Mouse (Mus musculus) heart, adult 9 months (tissue): ENCODE data around the gene Gm7324.
"Not testable (repeated sequence)": the region's sequence is repeated elsewhere in the genome, so short reads cannot be mapped to it uniquely, and the experiment has no call there.

Source experiments
- DNase-seq, 2 experiments: peaks; one replicate each; pipeline ENCODE4 v3.0.0; 2022; ENCODE audit warnings: low spot score in 2 of 2

The Gm7324 gene

DNA sequence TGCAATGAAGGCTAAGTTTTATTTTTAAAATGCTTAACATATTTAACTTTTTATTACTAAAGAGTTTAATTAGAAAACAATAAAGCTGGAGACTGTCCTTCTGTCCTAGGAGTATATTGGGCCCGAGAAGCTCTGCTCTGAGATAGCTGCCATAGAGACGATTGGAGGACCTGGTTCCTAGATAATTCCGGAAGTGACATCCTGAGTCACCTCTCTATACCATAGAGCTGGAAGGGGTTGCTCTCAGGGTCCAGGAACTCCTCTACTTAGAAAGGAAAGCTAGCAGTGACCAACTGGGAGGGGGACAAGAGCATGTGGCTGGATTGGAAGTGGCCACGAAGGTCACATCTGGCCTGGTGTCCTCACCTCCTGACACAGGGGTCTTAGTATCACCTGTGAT, at the start of gene Gm7324:
Gene Gm7324 (plus strand): TSS at position 208 of the 400 bp plus-strand sequence.
- not testable (repeated sequence) for DNase-seq

DNA sequence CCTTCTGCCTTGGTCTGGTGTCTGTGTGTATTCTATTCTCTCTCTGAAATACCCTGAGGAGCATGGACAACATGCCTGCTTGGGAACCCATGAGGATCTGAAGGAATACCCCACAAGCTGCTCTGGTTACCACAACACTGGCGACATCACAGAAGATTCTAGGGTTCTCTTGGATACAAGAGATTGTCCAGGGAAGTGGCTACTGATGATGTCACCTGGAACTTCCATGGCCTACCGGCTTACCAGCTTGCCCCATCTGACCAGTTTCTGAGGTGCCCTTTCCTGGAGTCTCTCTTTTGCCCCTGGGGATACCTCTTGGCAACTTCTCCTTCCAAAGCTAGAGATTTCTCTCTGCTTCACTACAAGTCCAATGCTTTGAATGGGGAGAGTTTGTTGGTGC, 20.5 kb upstream of the Gm7324 start, which contains the start of gene Gm8165:
Gene Gm8165 (minus strand): TSS at position 101 of the 400 bp plus-strand sequence.
- not testable (repeated sequence) for DNase-seq

- DNase-seq, result not testable (repeated sequence)
Measured at GRCm38 (mm10) chr14:43727385-43727784, 29.8 kb downstream of the Gm7324 start, which contains the start of gene Gm16506. Gene Gm16506, minus strand, starts transcription at chr14:43727485.

DNA sequence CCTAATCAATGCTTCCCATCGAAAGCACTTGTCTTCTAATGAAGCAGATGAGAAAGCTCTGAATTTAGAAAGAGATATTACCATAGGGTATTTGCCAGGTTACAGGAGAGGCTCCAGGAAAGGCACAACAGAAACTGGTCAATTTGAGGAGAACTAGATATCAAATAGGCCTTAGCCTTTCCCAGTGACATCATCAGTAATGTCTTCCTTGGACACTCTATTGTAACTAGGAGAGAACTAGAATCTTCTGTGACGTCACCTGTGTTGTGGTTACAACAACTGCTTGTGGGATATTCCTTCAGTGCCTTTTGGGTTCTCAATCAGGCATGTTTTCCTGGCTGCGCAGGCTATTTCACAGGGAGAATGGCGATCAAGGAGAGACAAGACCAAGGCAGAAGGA, 49.9 kb downstream of the Gm7324 start, which contains the start of gene Gm6526:
Gene Gm6526 (plus strand): TSS at position 301 of the 400 bp plus-strand sequence.
- not testable (repeated sequence) for DNase-seq
